Mouse (Mus musculus) MEL (cell line): Measurements from ENCODE around the gene Pgc. TPM values are rescaled to one million over a fixed set of nuclear protein-coding genes. Genes with fewer than 3 reads are reported as not detected.

ENCODE experiments used
- DNase-seq: peaks from one replicate; pipeline ENCODE4 v3.0.0; 2011; ENCODE audit warnings: low read depth, low spot score
- H3K27ac ChIP-seq: 2 replicates; pipeline ENCODE4 v1.5.1; 2012; ENCODE audit warnings: low read depth, mild to moderate bottlenecking, control low read depth, low read length, moderate library complexity; ENCODE audit not compliant: control insufficient read depth
- H3K27me3 ChIP-seq, 2 experiments: fragments of 150-350 bp in 1 of 2; sonication (generic) in 1 of 2; 2 replicates each; pipeline ENCODE4 v1.6.1; 2012; ENCODE audit warnings: low read length in 2 of 2, mild to moderate bottlenecking in 2 of 2, improper control_type of control experiment in 1 of 2, moderate library complexity in 1 of 2; ENCODE audit not compliant: insufficient read depth in 2 of 2, control insufficient read depth in 1 of 2
- H3K36me3 ChIP-seq, 2 experiments: 2 replicates each; pipeline ENCODE4 v1.6.1; 2012 to 2014; ENCODE audit warnings: low read length in 2 of 2, improper control_type of control experiment in 1 of 2, inconsistent platforms in 1 of 2, mild to moderate bottlenecking in 1 of 2; ENCODE audit not compliant: insufficient read depth in 2 of 2, control insufficient read depth in 1 of 2
- H3K4me1 ChIP-seq, 2 experiments: fragments of 150-350 bp in 1 of 2; sonication (generic) in 1 of 2; 2 replicates each; pipeline ENCODE4 v1.6.1; 2012; ENCODE audit warnings: low read length in 2 of 2, improper control_type of control experiment in 1 of 2, mild to moderate bottlenecking in 1 of 2; ENCODE audit not compliant: insufficient read depth in 2 of 2, control insufficient read depth in 1 of 2
- H3K4me3 ChIP-seq, 2 experiments: fragments of 150-350 bp in 1 of 2; sonication (generic) in 1 of 2; 2 replicates each; pipeline ENCODE4 v1.5.1; 2012; ENCODE audit warnings: low read depth in 2 of 2, low read length in 2 of 2, mild to moderate bottlenecking in 2 of 2, moderate library complexity in 2 of 2, control low read depth in 1 of 2, improper control_type of control experiment in 1 of 2; ENCODE audit not compliant: control insufficient read depth in 1 of 2, insufficient read depth in 1 of 2
- H3K79me2 ChIP-seq: 2 replicates; pipeline ENCODE4 v1.6.1; 2012; ENCODE audit warnings: mild to moderate bottlenecking, low read length, moderate library complexity; ENCODE audit not compliant: control insufficient read depth, poor library complexity, insufficient read depth
- H3K9ac ChIP-seq: 2 replicates; pipeline ENCODE4 v1.6.1; 2012; ENCODE audit warnings: low read depth, mild to moderate bottlenecking, control low read depth, low read length, moderate library complexity; ENCODE audit not compliant: control insufficient read depth, poor library complexity, severe bottlenecking
- H3K9me3 ChIP-seq: fragments of 150-350 bp; sonication (generic); replicated peaks from 2 replicates; pipeline ENCODE4 v1.6.1; 2012; ENCODE audit warnings: mild to moderate bottlenecking, low read length, improper control_type of control experiment, moderate library complexity; ENCODE audit not compliant: insufficient read depth
- CHD1 ChIP-seq: IDR thresholded peaks from 2 replicates; pipeline ENCODE4 v1.6.1; 2012; ENCODE audit warnings: low read depth, mild to moderate bottlenecking, inconsistent platforms, low read length, improper control_type of control experiment
- CTCF ChIP-seq, 3 experiments: IDR thresholded peaks in 2 of 3; conservative IDR thresholded peaks in 1 of 3; 2 replicates each; pipeline ENCODE4 v1.5.1; 2011 to 2012; ENCODE audit warnings: low read length in 3 of 3, low read depth in 2 of 3, mild to moderate bottlenecking in 2 of 3, improper control_type of control experiment in 1 of 3, inconsistent platforms in 1 of 3, mixed read lengths in 1 of 3, moderate library complexity in 1 of 3; ENCODE audit not compliant: control insufficient read depth in 1 of 3, insufficient read depth in 1 of 3, poor library complexity in 1 of 3, severe bottlenecking in 1 of 3
- ELF1 ChIP-seq: IDR thresholded peaks from 2 replicates; pipeline ENCODE4 v1.6.1; 2014; ENCODE audit warnings: low read depth, mild to moderate bottlenecking, inconsistent platforms, low read length, improper control_type of control experiment, moderate library complexity
- EP300 ChIP-seq, 2 experiments: IDR thresholded peaks; 2 replicates each; pipeline ENCODE4 v1.6.1; 2011; ENCODE audit warnings: improper control_type of control experiment in 2 of 2, low read length in 2 of 2, low read depth in 1 of 2, mild to moderate bottlenecking in 1 of 2
- ETS1 ChIP-seq: IDR thresholded peaks from 2 replicates; pipeline ENCODE4 v1.6.1; 2012; ENCODE audit warnings: low read depth, mild to moderate bottlenecking, inconsistent platforms, low read length, improper control_type of control experiment, moderate library complexity
- JUND ChIP-seq: IDR thresholded peaks from 2 replicates; pipeline ENCODE4 v1.6.1; 2011; ENCODE audit warnings: low read depth, mild to moderate bottlenecking, improper control_type of control experiment, low read length
- MAZ ChIP-seq: IDR thresholded peaks from 2 replicates; pipeline ENCODE4 v1.6.1; 2012; ENCODE audit warnings: low read depth, mild to moderate bottlenecking, inconsistent platforms, low read length, improper control_type of control experiment
- MXI1 ChIP-seq: IDR thresholded peaks from 2 replicates; pipeline ENCODE4 v1.6.1; 2011; ENCODE audit warnings: mild to moderate bottlenecking, low read depth, low read length, improper control_type of control experiment
- POLR2A ChIP-seq, 2 experiments: IDR thresholded peaks; 2 replicates each; pipeline ENCODE4 v1.6.1; 2011 to 2012; ENCODE audit warnings: low read length in 2 of 2, mild to moderate bottlenecking in 2 of 2, control low read depth in 1 of 2, improper control_type of control experiment in 1 of 2, low read depth in 1 of 2, moderate library complexity in 1 of 2; ENCODE audit not compliant: control insufficient read depth in 1 of 2, insufficient read depth in 1 of 2, poor library complexity in 1 of 2
- POLR2AphosphoS2 ChIP-seq: IDR thresholded peaks from 2 replicates; pipeline ENCODE4 v1.6.1; 2011; ENCODE audit warnings: low read length, improper control_type of control experiment
- POLR2AphosphoS5 ChIP-seq: IDR thresholded peaks from 2 replicates; pipeline ENCODE4 v1.6.1; 2012; ENCODE audit warnings: low read depth, borderline replicate concordance, mild to moderate bottlenecking, inconsistent platforms, low read length, moderate library complexity, mixed read lengths
- SIN3A ChIP-seq: IDR thresholded peaks from 2 replicates; pipeline ENCODE4 v1.6.1; 2012; ENCODE audit warnings: low read length, improper control_type of control experiment, inconsistent platforms
- TAL1 ChIP-seq: IDR thresholded peaks from 2 replicates; pipeline ENCODE4 v1.6.1; 2012; ENCODE audit warnings: mild to moderate bottlenecking, inconsistent platforms, low read length, moderate library complexity, mixed read lengths
- TBP ChIP-seq: IDR thresholded peaks from 2 replicates; pipeline ENCODE4 v1.8.0; 2011; ENCODE audit warnings: low read depth, low read length, improper control_type of control experiment
- TCF12 ChIP-seq: IDR thresholded peaks from 2 replicates; pipeline ENCODE4 v1.6.1; 2014; ENCODE audit warnings: low read depth, mild to moderate bottlenecking, inconsistent platforms, low read length, improper control_type of control experiment, moderate library complexity
- UBTF ChIP-seq: IDR thresholded peaks from 2 replicates; pipeline ENCODE4 v1.6.1; 2012; ENCODE audit warnings: low read depth, mild to moderate bottlenecking, inconsistent platforms, low read length, improper control_type of control experiment, moderate library complexity, borderline replicate concordance; ENCODE audit not compliant: insufficient read depth
- USF1 ChIP-seq: IDR thresholded peaks from 2 replicates; pipeline ENCODE4 v1.6.1; 2014; ENCODE audit warnings: low read depth, mild to moderate bottlenecking, inconsistent platforms, low read length, improper control_type of control experiment, moderate library complexity
- USF2 ChIP-seq, 2 experiments: IDR thresholded peaks; 2 replicates each; pipeline ENCODE4 v1.6.1; 2011 to 2012; ENCODE audit warnings: improper control_type of control experiment in 2 of 2, low read length in 2 of 2, borderline replicate concordance in 1 of 2, inconsistent platforms in 1 of 2, low read depth in 1 of 2, mild to moderate bottlenecking in 1 of 2; ENCODE audit not compliant: insufficient read depth in 1 of 2
- ZMIZ1 ChIP-seq: IDR thresholded peaks from 2 replicates; pipeline ENCODE4 v1.6.1; 2012; ENCODE audit warnings: low read depth, mild to moderate bottlenecking, inconsistent platforms, low read length, improper control_type of control experiment, moderate library complexity
- ZNF384 ChIP-seq: IDR thresholded peaks from 2 replicates; pipeline ENCODE4 v1.6.1; 2012; ENCODE audit warnings: low read depth, mild to moderate bottlenecking, inconsistent platforms, low read length, improper control_type of control experiment
- polyA plus RNA-seq, 2 experiments: library from polyadenylated mRNA; stranded (reverse) in 1 of 2; unstranded in 1 of 2; fragments of >175 nt in 1 of 2; fragments of >200 nt in 1 of 2; gene quantifications; 2 replicates each; pipeline versions ENCODE4 v1.2.1 to v1.2.4; 2012; ENCODE audit warnings: low replicate concordance in 2 of 2, low read depth in 1 of 2; ENCODE audit not compliant: insufficient read length in 2 of 2, insufficient read depth in 1 of 2, missing spikeins in 1 of 2
- total RNA-seq: library from RNA; depleted of rRNA; stranded (reverse); fragments of 300-350 nt; gene quantifications from 2 replicates; pipeline ENCODE4 v1.2.3, GENCODE M21; 2012

Gene Pgc
- total and polyA plus RNA-seq, 3 experiments, result not detected

- TF ChIP-seq CTCF (IDR thresholded peaks at IDR 0.05 in 2 of 3, conservative IDR thresholded peaks at IDR 0.05 in 1 of 3; ENCODE audit: control insufficient read depth in 1 of 3, insufficient read depth in 1 of 3, low read depth in 2 of 3, low read length in 3 of 3, poor library complexity in 1 of 3, severe bottlenecking in 1 of 3) (peak; percentile 26 to 94 (median 83); a peak in 5 of 6 replicates), CHD1 (no peak), POLR2AphosphoS2 (no peak), UBTF (no peak), ZNF384 (no peak), POLR2AphosphoS5 (no peak), POLR2A (IDR thresholded peaks at IDR 0.05; ENCODE audit: control insufficient read depth in 1 of 2, insufficient read depth in 1 of 2, low read depth in 1 of 2, low read length in 2 of 2, poor library complexity in 1 of 2) (peak; percentile 41 to 57; a peak in 2 of 4 replicates), TBP (no peak), ETS1 (no peak), MAZ (peak; percentile 74; the same call in 1 of the 2 replicates), TAL1 (no peak), USF2 (IDR thresholded peaks at IDR 0.05; ENCODE audit: borderline replicate concordance in 1 of 2, insufficient read depth in 1 of 2, low read depth in 1 of 2, low read length in 2 of 2) (no peak), ELF1 (no peak), TCF12 (no peak), ZMIZ1 (no peak), JUND (no peak), USF1 (no peak), SIN3A (peak; percentile 53; the same call in 1 of the 2 replicates), EP300 (IDR thresholded peaks at IDR 0.05; ENCODE audit: low read depth in 1 of 2, low read length in 2 of 2) (no peak), MXI1 (no peak)
Observed at GRCm38 (mm10) chr17:47694503-47695336, 31.9 kb upstream of the Pgc start, which contains the start of gene Prickle4 (continued).

GRCm38 (mm10) chr17:47695337-47695710, 31.3 kb upstream of the Pgc start:
- peak; percentile 62 for DNase-seq
- H3K27me3 ChIP-seq, result no peaks in the 10 kb centered on the region
- TF ChIP-seq SIN3A (peak; percentile 13; the same call in 1 of the 2 replicates), CTCF (IDR thresholded peaks at IDR 0.05 in 2 of 3, conservative IDR thresholded peaks at IDR 0.05 in 1 of 3; ENCODE audit: control insufficient read depth in 1 of 3, insufficient read depth in 1 of 3, low read depth in 2 of 3, low read length in 3 of 3, poor library complexity in 1 of 3, severe bottlenecking in 1 of 3) (no peak)

More at GRCm38 (mm10) chr17:47695337-47695710, 31.3 kb upstream of the Pgc start:
- H3K4me1 ChIP-seq, result peaks cover 0 to 10% of the 10 kb centered on the region in 2 experiments; a peak in 2 of 4 replicates
- H3K36me3 ChIP-seq, result 0 out of 4 replicates have a peak, but pooled peaks cover 0 to 2% of the 10 kb centered on the region in 2 experiments
- peak overlapping the region; percentile 53 to 62 for H3K4me3 ChIP-seq
- H3K79me2 ChIP-seq, result no peaks in the 10 kb centered on the region; the same call in 1 of the 2 replicates
- H3K9ac ChIP-seq, result peak overlapping the region; percentile 84
- H3K27ac ChIP-seq, result no peak overlapping the region
- H3K9me3 ChIP-seq, result no peaks in the 10 kb centered on the region
